Mouse (Mus musculus) lung, embryonic 14.5 days (tissue): Measurements from ENCODE around the gene Bcl10. TPM values are rescaled to one million over a fixed set of nuclear protein-coding genes. Genes with fewer than 3 reads are reported as not detected.
A peak's percentile ranks its signal among the peaks of the same experiment; 100 is the strongest.
"Not testable (repeated sequence)": the region's sequence is repeated elsewhere in the genome, so short reads cannot be mapped to it uniquely, and the experiment has no call there.

Experiments used
- ATAC-seq: fragments of 200-750 bp; cut with Nextera tagmentation; 2 replicates; pipeline ENCODE4 v1.8.0; 2017; ENCODE audit warnings: mild to moderate bottlenecking, moderate TSS enrichment, moderate library complexity; ENCODE audit not compliant: insufficient read depth
- DNase-seq: peaks from one replicate; pipeline ENCODE4 v3.0.0-alpha.2; 2015
- H3K27ac ChIP-seq: fragments of 300-500 bp; sonication (generic); 2 replicates; pipeline ENCODE4 v1.5.1; 2014; ENCODE audit warnings: low read depth, mild to moderate bottlenecking, moderate library complexity
- H3K27me3 ChIP-seq: fragments of 300-500 bp; sonication (generic); 2 replicates; pipeline ENCODE4 v1.6.1; 2014; ENCODE audit warnings: low read length, control low read depth; ENCODE audit not compliant: insufficient read depth
- H3K36me3 ChIP-seq: fragments of 300-500 bp; sonication (generic); 2 replicates; pipeline ENCODE4 v1.6.1; 2014; ENCODE audit warnings: control low read depth; ENCODE audit not compliant: insufficient read depth
- H3K4me1 ChIP-seq: fragments of 300-500 bp; sonication (generic); 2 replicates; pipeline ENCODE4 v1.6.1; 2014; ENCODE audit warnings: antibody characterized with exemption, control low read depth; ENCODE audit not compliant: insufficient read depth
- H3K4me2 ChIP-seq: fragments of 300-500 bp; sonication (generic); 2 replicates; pipeline ENCODE4 v1.6.1; 2014; ENCODE audit warnings: mild to moderate bottlenecking
- H3K4me3 ChIP-seq: fragments of 300-500 bp; sonication (generic); 2 replicates; pipeline ENCODE4 v1.5.1; 2014; ENCODE audit warnings: low read depth, low read length
- H3K9ac ChIP-seq: fragments of 300-500 bp; sonication (generic); 2 replicates; pipeline ENCODE4 v1.6.1; 2014
- H3K9me3 ChIP-seq: fragments of 300-500 bp; sonication (generic); 2 replicates; pipeline ENCODE4 v1.6.1; 2016; ENCODE audit warnings: low read depth, low read length, control low read depth
- CTCF ChIP-seq: IDR thresholded peaks from 2 replicates; pipeline ENCODE4 v1.5.1; 2016; ENCODE audit warnings: antibody characterized with exemption, low read depth
- WGBS: fragments of 180-500 bp; shearing (Covaris S2); extraction: QIAGEN DNeasy Blood & Tissue Kit; methylation state at CpG from one replicate; pipeline ENCODE4 v1.1.7; 2014; 5-methylcytosine and 5-hydroxymethylcytosine counted together
- polyA plus RNA-seq: library from polyadenylated mRNA; unstranded; fragments of >200 nt; fragmentation: Nextera tagmentation; extraction: Ambion mirVana; gene quantifications from 2 replicates; pipeline ENCODE4 v1.2.1, GENCODE M21; 2014

The Bcl10 gene
- polyA plus RNA-seq, 1 experiment from 2014 or later: 50.7 TPM

DNA sequence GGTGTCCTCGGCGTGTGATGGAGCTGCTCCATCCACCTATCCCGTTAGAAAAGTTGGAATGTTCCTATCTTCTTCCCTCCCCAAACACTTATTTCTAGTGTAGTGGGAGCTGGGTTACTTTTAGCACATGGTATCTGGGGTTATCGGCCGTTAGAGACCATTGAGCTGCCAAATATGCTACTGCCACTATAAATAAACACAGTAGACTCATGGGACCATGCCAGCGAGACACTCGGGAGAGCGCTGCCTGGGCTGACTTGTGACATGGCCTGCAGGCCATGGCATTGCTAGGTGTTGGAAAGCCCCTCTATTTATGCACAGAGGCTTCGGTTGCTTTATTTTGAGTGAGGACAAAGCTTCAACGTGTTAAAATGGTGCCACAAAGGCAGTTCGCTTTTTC lies 24.9 kb upstream of the Bcl10 start:
- Histone ChIP-seq H3K27me3 (no peaks in the 10 kb centered on the region), H3K27ac (no peak overlapping the region), H3K4me1 (peaks cover 3% of the 10 kb centered on the region; the same call in 1 of the 2 replicates), H3K4me3 (no peak overlapping the region), H3K4me2 (no peak overlapping the region), H3K9me3 (no peaks in the 10 kb centered on the region), H3K36me3 (no peaks in the 10 kb centered on the region), H3K9ac (no peak overlapping the region)
- WGBS: 60% methylated on average over 11 of the region's 11 CpGs
- DNase-seq (peak; percentile 48), ATAC-seq (no peak)
- TF ChIP-seq CTCF: no peak

DNA sequence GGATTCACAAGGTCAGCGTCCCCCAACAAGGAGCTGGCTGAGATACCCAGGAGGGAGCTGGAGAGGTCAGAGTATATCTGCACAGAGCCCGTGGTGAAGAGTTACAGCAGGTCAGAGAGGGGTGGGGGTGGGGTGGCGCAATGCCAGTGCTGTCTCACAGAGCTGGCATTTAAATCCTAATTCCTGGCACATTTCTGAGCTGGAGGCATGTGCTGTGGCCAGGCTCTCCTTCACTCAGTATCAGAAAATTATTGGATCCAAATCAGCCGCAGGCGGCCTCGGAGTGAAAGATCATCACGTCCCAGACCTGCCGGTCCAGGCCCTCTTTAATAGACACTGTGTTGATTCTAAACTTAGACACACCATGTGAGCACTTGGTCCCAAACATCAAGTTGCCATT lies 22.8 kb upstream of the Bcl10 start:
- no peak for ATAC-seq
- Histone ChIP-seq H3K4me1 (peaks cover 3% of the 10 kb centered on the region; the same call in 1 of the 2 replicates), H3K4me2 (no peak overlapping the region), H3K9ac (no peak overlapping the region), H3K36me3 (no peaks in the 10 kb centered on the region), H3K27ac (no peak overlapping the region), H3K9me3 (no peaks in the 10 kb centered on the region), H3K4me3 (no peak overlapping the region), H3K27me3 (no peaks in the 10 kb centered on the region)
- no peak for TF ChIP-seq CTCF
- WGBS: 69% methylated on average over 8 of the region's 8 CpGs
- no peak for DNase-seq

DNA sequence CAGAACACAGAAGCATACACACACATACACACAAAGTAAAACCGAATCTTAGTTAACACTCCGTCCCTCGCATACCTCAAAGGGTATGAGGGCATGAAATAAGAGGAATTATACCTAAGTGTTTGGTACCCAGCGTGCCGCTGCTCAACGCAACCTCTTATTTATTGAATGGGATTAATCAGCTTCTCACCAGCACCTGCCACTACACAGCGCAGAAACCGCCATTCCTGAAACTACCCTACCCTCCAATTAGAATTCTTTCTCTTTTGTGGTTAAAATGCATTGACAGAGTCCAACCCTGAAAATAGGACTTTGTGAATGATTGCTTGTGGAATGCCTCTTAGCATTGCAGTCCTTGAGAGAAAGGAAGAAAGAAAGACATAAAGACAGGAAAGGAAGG lies 19.1 kb upstream of the Bcl10 start:
- no peak for ATAC-seq

DNA sequence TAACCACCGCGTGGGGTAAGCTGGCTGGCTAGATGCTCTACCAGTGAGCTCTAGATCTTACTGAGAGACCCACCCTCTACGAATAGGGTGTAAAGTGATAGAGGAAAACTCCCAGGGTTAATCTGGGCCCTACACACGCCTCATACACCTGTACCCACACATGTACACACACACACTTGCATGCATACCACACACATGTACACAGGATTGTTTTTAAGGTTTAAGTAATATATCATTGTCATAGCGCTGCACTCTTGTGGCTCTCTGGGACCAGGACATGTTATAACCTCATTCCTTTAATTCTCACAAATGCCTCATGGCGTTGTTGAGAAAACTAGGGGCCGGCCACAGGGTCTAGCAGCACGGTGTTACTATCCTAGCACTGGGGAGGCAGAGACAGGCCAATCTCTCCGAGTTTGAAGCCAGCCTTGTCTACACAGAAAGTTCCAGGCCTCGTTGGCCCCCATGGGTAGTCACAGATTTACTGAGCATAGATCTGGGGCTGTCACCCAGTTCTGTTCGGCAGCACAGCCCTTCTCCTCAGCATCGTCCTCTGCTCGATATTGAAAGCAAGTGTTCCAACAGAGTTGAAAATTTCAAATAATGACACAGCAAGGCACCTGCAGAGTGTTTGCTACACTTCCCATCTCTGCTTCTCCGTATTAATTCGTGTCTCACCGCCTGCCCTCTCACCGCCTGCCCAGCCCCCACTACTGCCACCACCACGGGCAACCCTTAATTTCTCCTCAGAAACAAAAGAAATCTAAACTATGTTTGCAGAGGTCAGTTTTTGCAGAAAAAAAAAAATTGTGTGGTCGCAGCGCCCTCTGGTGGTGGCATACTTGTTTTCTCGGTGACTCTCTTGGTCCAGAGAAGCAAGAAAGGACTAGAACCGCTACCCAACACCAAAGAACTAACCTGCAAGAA lies 17.5 kb upstream of the Bcl10 start:
- H3K9me3 ChIP-seq: no peaks in the 10 kb centered on the region
- H3K4me2 ChIP-seq: peak overlapping the region; percentile 36; the same call in 1 of the 2 replicates
- H3K27ac ChIP-seq: no peak overlapping the region
- H3K36me3 ChIP-seq: no peaks in the 10 kb centered on the region
- no peak overlapping the region for H3K4me3 ChIP-seq
- no peaks in the 10 kb centered on the region for H3K4me1 ChIP-seq
- no peak overlapping the region for H3K9ac ChIP-seq
- no peaks in the 10 kb centered on the region for H3K27me3 ChIP-seq
- TF ChIP-seq CTCF: peak; percentile 81
- 52% methylated on average over 22 of the region's 22 CpGs for WGBS
- DNase-seq: peak; percentile 96
- ATAC-seq: no peak

More for the DNA sequence above, 19.1 kb upstream of the Bcl10 start:
- no peak overlapping the region for H3K9ac ChIP-seq
- no peaks in the 10 kb centered on the region for H3K9me3 ChIP-seq
- H3K4me1 ChIP-seq: peaks cover 3% of the 10 kb centered on the region; the same call in 1 of the 2 replicates
- no peak overlapping the region for H3K27ac ChIP-seq
- no peaks in the 10 kb centered on the region for H3K36me3 ChIP-seq
- 86% methylated on average over 8 of the region's 8 CpGs for WGBS
- H3K27me3 ChIP-seq: no peaks in the 10 kb centered on the region
- no peak overlapping the region for H3K4me2 ChIP-seq
- TF ChIP-seq CTCF: no peak
- no peak overlapping the region for H3K4me3 ChIP-seq
- no peak for DNase-seq

DNA sequence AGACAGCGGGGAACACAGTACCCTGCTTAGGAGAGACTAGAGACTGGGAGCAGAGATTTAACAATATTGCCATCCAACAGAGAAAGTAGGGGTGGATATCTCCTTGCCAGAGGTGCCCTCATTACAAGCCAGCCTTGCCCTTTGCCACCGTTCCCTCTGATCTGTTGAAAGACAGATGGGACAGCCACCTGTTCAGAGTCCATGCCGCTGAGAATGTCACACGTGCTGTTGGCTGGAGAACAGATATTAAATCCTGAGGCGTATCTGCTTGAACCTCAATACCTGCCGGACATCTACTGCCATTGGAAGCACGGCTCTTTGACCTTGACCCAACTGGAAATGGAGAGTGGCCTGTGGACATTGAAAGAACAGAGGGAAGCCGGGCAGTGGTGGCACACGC lies 16.0 kb upstream of the Bcl10 start:
- H3K4me2 ChIP-seq: no peak overlapping the region
- H3K4me3 ChIP-seq: no peak overlapping the region
- WGBS: 87% methylated on average over 9 of the region's 9 CpGs
- H3K9me3 ChIP-seq: no peaks in the 10 kb centered on the region
- no peaks in the 10 kb centered on the region for H3K36me3 ChIP-seq
- no peak overlapping the region for H3K27ac ChIP-seq
- H3K9ac ChIP-seq: no peak overlapping the region
- no peaks in the 10 kb centered on the region for H3K27me3 ChIP-seq
- DNase-seq: no peak
- ATAC-seq: no peak
- TF ChIP-seq CTCF: no peak
- no peaks in the 10 kb centered on the region for H3K4me1 ChIP-seq

DNA sequence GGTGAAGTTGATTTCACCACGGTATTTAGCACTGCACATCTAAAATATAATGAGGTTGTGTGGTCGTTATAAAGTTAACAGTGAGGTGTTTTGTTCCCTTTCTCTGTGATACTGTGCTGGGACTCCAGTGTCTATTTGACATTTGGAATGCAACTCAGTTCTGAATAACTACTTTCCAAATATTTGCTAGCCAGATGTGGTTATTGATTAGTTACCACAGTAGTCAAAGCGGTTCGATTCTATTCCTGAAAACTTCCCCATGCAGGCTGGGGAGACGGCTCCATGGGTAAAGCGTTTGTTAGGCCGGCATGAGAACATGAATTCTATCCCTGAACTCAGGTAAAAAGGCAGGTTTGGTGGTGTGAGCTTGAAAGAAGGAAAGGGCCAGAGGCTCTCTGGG lies 10.1 kb upstream of the Bcl10 start:
- ATAC-seq (no peak), DNase-seq (no peak)
- H3K4me3 ChIP-seq: no peak overlapping the region
- H3K4me1 ChIP-seq: no peaks in the 10 kb centered on the region
- 79% methylated on average over 7 of the region's 7 CpGs for WGBS
- no peak overlapping the region for H3K9ac ChIP-seq
- H3K27ac ChIP-seq: no peak overlapping the region
- no peak for TF ChIP-seq CTCF
- H3K9me3 ChIP-seq: no peaks in the 10 kb centered on the region
- no peak overlapping the region for H3K4me2 ChIP-seq
- H3K27me3 ChIP-seq: no peaks in the 10 kb centered on the region
- no peaks in the 10 kb centered on the region for H3K36me3 ChIP-seq

DNA sequence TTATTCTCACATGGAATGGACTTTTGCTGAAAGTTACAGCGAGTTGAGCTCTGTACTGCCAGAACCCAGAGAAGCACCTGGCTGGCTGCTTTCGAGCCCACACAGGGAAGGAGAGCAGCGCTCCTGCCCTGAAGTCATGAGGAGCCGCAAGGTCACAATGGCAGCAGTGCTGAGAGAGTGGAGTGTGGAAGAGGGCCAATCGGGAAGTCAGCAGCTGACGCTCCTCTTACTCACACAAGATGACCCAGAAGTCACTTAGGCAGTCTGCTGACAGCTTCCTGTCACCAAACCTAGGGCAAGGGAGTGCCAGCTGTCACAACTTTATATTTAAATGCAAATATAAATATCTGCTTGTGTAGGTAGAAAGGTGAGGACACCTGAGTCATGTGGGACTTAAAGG lies 9.3 kb upstream of the Bcl10 start:
- ATAC-seq (no peak), DNase-seq (no peak)
- Histone ChIP-seq H3K9me3 (0 out of 2 replicates have a peak, but pooled peaks cover 1% of the 10 kb centered on the region), H3K4me3 (no peak overlapping the region), H3K27me3 (no peaks in the 10 kb centered on the region), H3K36me3 (no peaks in the 10 kb centered on the region), H3K27ac (no peak overlapping the region), H3K9ac (no peak overlapping the region), H3K4me2 (no peak overlapping the region), H3K4me1 (no peaks in the 10 kb centered on the region)
- TF ChIP-seq CTCF: no peak
- WGBS: 61% methylated on average over 6 of the region's 6 CpGs

DNA sequence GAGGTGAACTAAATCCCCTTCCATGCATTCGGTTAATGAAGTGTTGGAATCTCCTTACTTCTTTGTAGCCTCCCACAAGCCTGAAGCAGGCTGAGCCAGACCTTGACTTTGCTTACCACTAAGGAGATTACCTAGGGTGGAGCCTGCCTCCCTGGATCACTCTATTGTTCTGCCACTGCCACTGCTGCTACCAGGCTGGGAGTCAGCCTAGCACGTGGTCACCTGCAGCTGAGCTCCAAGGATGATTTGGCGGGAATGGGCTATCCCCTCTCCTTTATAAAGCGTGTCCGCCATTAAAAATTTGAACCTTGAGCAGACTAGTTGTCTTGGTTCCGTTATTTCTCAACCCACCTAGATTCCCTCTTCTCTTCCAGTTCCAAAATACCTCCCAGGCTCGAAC lies 8.7 kb upstream of the Bcl10 start:
- H3K36me3 ChIP-seq, H3K27ac ChIP-seq, H3K9me3 ChIP-seq, H3K27me3 ChIP-seq, ATAC-seq, H3K4me2 ChIP-seq, H3K4me3 ChIP-seq, H3K9ac ChIP-seq, DNase-seq, H3K4me1 ChIP-seq: not testable (repeated sequence)
- WGBS: 76% methylated on average over 7 of the region's 7 CpGs
